Mouse (Mus musculus): ENCODE results near the gene Prkce. TPM values are rescaled to one million over a fixed set of nuclear protein-coding genes. Genes with fewer than 3 reads are reported as not detected.
A peak's percentile ranks its signal among the peaks of the same experiment; 100 is the strongest.

The Prkce gene
- polyA plus RNA-seq, 1 experiment from 2014 or later: 12.2 TPM

GRCm38 (mm10) chr17:86319967-86320602, 152.5 kb downstream of the Prkce start:
- no peaks in the 10 kb centered on the region for H3K9me3 ChIP-seq (ENCODE audit: control insufficient read depth, low read length)
- peaks cover 15 to 21% of the 10 kb centered on the region in 2 experiments for H3K4me1 ChIP-seq (ENCODE audit: control insufficient read depth in 2 of 2, insufficient read depth in 2 of 2, low read length in 2 of 2)
- no peaks in the 10 kb centered on the region for H3K27me3 ChIP-seq (ENCODE audit: control insufficient read depth, insufficient read depth, low read length)
- H3K9ac ChIP-seq (ENCODE audit: low read length): no peak overlapping the region
- no peak for ATAC-seq (ENCODE audit: insufficient number of reproducible peaks, insufficient read depth, low FRiP score, low read depth)
- H3K4me2 ChIP-seq (ENCODE audit: low read length): no peak overlapping the region
- H3K36me3 ChIP-seq (ENCODE audit: control insufficient read depth, insufficient read depth, low read length): no peaks in the 10 kb centered on the region
- H3K4me3 ChIP-seq (ENCODE audit: control insufficient read depth in 1 of 2, insufficient read depth in 1 of 2, low read depth in 1 of 2, low read length in 2 of 2): no peak overlapping the region
- WGBS: 93% methylated on average over 13 of the region's 13 CpGs
- H3K27ac ChIP-seq (replicated peaks in 1 of 2; ENCODE audit: control insufficient read depth in 1 of 2, insufficient read depth in 1 of 2, low read depth in 2 of 2, low read length in 2 of 2): no peak overlapping the region

- H3K36me3 ChIP-seq (ENCODE audit: control insufficient read depth, insufficient read depth, low read length): no peaks in the 10 kb centered on the region
- no peak overlapping the region for H3K4me2 ChIP-seq (ENCODE audit: low read length)
- no peaks in the 10 kb centered on the region for H3K27me3 ChIP-seq (ENCODE audit: control insufficient read depth, insufficient read depth, low read length)
- peaks cover 30 to 32% of the 10 kb centered on the region in 2 experiments for H3K4me1 ChIP-seq (ENCODE audit: control insufficient read depth in 2 of 2, insufficient read depth in 2 of 2, low read length in 2 of 2)
- 75% methylated on average over 5 of the region's 5 CpGs for WGBS
- no peak overlapping the region for H3K4me3 ChIP-seq (ENCODE audit: control insufficient read depth in 1 of 2, insufficient read depth in 1 of 2, low read depth in 1 of 2, low read length in 2 of 2)
- H3K9me3 ChIP-seq (ENCODE audit: control insufficient read depth, low read length): no peaks in the 10 kb centered on the region
- no peak overlapping the region for H3K9ac ChIP-seq (ENCODE audit: low read length)
- H3K27ac ChIP-seq (replicated peaks in 1 of 2; ENCODE audit: control insufficient read depth in 1 of 2, insufficient read depth in 1 of 2, low read depth in 2 of 2, low read length in 2 of 2): no peak overlapping the region
- ATAC-seq (ENCODE audit: insufficient number of reproducible peaks, insufficient read depth, low FRiP score, low read depth): no peak
These were observed 155.3 kb downstream of the Prkce start for GRCm38 (mm10) chr17:86322840-86323239.

DNA sequence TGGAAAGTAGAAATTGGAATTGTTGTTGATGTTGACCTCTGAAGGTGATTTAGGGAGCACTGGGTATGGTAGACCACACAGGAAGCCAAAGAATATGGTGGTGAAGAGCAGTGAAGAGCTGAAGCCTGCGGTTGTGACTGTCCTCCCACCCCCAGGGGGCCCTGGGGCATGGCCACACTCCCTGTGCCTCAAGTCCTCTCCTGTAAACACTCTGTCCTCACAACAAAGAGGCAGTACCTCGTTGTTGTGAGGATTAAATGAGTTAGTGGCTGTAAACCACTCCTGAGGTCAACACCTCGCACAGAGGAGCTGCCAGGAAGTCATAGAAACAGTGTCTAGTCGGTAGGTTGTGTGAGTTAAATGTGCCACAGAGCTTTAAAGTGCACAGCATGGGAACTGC, 155.7 kb downstream of the Prkce start:
- no peak overlapping the region for H3K4me2 ChIP-seq (ENCODE audit: low read length)
- 0 out of 4 replicates have a peak overlapping the region, but pooled peaks of 1 of the 2 experiments have one; percentile 31 for H3K27ac ChIP-seq (replicated peaks in 1 of 2; ENCODE audit: control insufficient read depth in 1 of 2, insufficient read depth in 1 of 2, low read depth in 2 of 2, low read length in 2 of 2)
- no peak for ATAC-seq (ENCODE audit: insufficient number of reproducible peaks, insufficient read depth, low FRiP score, low read depth)
- peaks cover 30 to 34% of the 10 kb centered on the region in 2 experiments for H3K4me1 ChIP-seq (ENCODE audit: control insufficient read depth in 2 of 2, insufficient read depth in 2 of 2, low read length in 2 of 2)
- no peak overlapping the region for H3K9ac ChIP-seq (ENCODE audit: low read length)
- H3K4me3 ChIP-seq (ENCODE audit: control insufficient read depth in 1 of 2, insufficient read depth in 1 of 2, low read depth in 1 of 2, low read length in 2 of 2): no peak overlapping the region
- no peaks in the 10 kb centered on the region for H3K27me3 ChIP-seq (ENCODE audit: control insufficient read depth, insufficient read depth, low read length)
- no peaks in the 10 kb centered on the region for H3K9me3 ChIP-seq (ENCODE audit: control insufficient read depth, low read length)
- WGBS: 59% methylated on average over 4 of the region's 4 CpGs
- H3K36me3 ChIP-seq (ENCODE audit: control insufficient read depth, insufficient read depth, low read length): no peaks in the 10 kb centered on the region

GRCm38 (mm10) chr17:86323909-86324686, 156.5 kb downstream of the Prkce start:
- Histone ChIP-seq H3K9me3 (ENCODE audit: control insufficient read depth, low read length) (no peaks in the 10 kb centered on the region), H3K4me3 (ENCODE audit: control insufficient read depth in 1 of 2, insufficient read depth in 1 of 2, low read depth in 1 of 2, low read length in 2 of 2) (no peak overlapping the region), H3K27ac (replicated peaks in 1 of 2; ENCODE audit: control insufficient read depth in 1 of 2, insufficient read depth in 1 of 2, low read depth in 2 of 2, low read length in 2 of 2) (peak overlapping the region in 1 of 2 experiments; percentile 31; a peak in 2 of 4 replicates), H3K36me3 (ENCODE audit: control insufficient read depth, insufficient read depth, low read length) (no peaks in the 10 kb centered on the region), H3K9ac (ENCODE audit: low read length) (0 out of 2 replicates have a peak overlapping the region, but pooled peaks have one; percentile 6), H3K27me3 (ENCODE audit: control insufficient read depth, insufficient read depth, low read length) (no peaks in the 10 kb centered on the region), H3K4me2 (ENCODE audit: low read length) (no peak overlapping the region), H3K4me1 (ENCODE audit: control insufficient read depth in 2 of 2, insufficient read depth in 2 of 2, low read length in 2 of 2) (peaks cover 38 to 39% of the 10 kb centered on the region in 2 experiments)
- WGBS: 60% methylated on average over 6 of the region's 6 CpGs
- ATAC-seq (ENCODE audit: insufficient number of reproducible peaks, insufficient read depth, low FRiP score, low read depth): peak; percentile 49; the same call in 1 of the 2 replicates

DNA sequence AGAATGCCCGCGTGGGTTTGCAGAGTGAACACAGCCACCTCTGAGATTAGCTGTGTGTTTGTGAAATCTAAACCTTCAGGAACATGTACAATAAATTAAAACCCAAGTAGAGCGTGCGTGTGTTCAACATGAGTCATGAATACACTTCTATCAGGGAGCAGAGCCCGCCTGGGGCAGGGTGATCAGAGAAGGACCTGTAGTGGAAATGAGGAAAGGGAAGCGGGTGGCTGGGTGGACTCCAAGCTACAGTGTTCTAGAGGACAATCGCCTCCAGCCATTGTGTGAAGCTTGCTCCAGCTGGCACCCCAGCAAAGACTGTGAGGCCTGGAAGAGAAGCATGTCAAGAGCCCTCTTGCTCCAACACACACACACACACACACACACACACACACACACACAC, 157.2 kb downstream of the Prkce start:
- Histone ChIP-seq H3K27ac (replicated peaks in 1 of 2; ENCODE audit: control insufficient read depth in 1 of 2, insufficient read depth in 1 of 2, low read depth in 2 of 2, low read length in 2 of 2) (no peak overlapping the region), H3K4me3 (ENCODE audit: control insufficient read depth in 1 of 2, insufficient read depth in 1 of 2, low read depth in 1 of 2, low read length in 2 of 2) (no peak overlapping the region), H3K9me3 (ENCODE audit: control insufficient read depth, low read length) (no peaks in the 10 kb centered on the region), H3K4me1 (ENCODE audit: control insufficient read depth in 2 of 2, insufficient read depth in 2 of 2, low read length in 2 of 2) (peaks cover 44% of the 10 kb centered on the region in 2 experiments), H3K4me2 (ENCODE audit: low read length) (no peak overlapping the region), H3K36me3 (ENCODE audit: control insufficient read depth, insufficient read depth, low read length) (no peaks in the 10 kb centered on the region), H3K27me3 (ENCODE audit: control insufficient read depth, insufficient read depth, low read length) (no peaks in the 10 kb centered on the region), H3K9ac (ENCODE audit: low read length) (no peak overlapping the region)
- ATAC-seq (ENCODE audit: insufficient number of reproducible peaks, insufficient read depth, low FRiP score, low read depth): no peak
- 77% methylated on average over 7 of the region's 7 CpGs for WGBS

- Histone ChIP-seq H3K9ac (ENCODE audit: low read length) (no peak overlapping the region), H3K4me3 (ENCODE audit: control insufficient read depth in 1 of 2, insufficient read depth in 1 of 2, low read depth in 1 of 2, low read length in 2 of 2) (no peak overlapping the region), H3K4me2 (ENCODE audit: low read length) (no peak overlapping the region), H3K4me1 (ENCODE audit: control insufficient read depth in 2 of 2, insufficient read depth in 2 of 2, low read length in 2 of 2) (peaks cover 50% of the 10 kb centered on the region in 2 experiments), H3K36me3 (ENCODE audit: control insufficient read depth, insufficient read depth, low read length) (no peaks in the 10 kb centered on the region), H3K9me3 (ENCODE audit: control insufficient read depth, low read length) (no peaks in the 10 kb centered on the region), H3K27me3 (ENCODE audit: control insufficient read depth, insufficient read depth, low read length) (no peaks in the 10 kb centered on the region), H3K27ac (replicated peaks in 1 of 2; ENCODE audit: control insufficient read depth in 1 of 2, insufficient read depth in 1 of 2, low read depth in 2 of 2, low read length in 2 of 2) (no peak overlapping the region)
- no peak for ATAC-seq (ENCODE audit: insufficient number of reproducible peaks, insufficient read depth, low FRiP score, low read depth)
- WGBS: 63% methylated on average over 10 of the region's 10 CpGs
These were observed 157.7 kb downstream of the Prkce start for GRCm38 (mm10) chr17:86325317-86325716.

GRCm38 (mm10) chr17:86327958-86328357, 160.4 kb downstream of the Prkce start:
- ATAC-seq (ENCODE audit: insufficient number of reproducible peaks, insufficient read depth, low FRiP score, low read depth): no peak
- 55% methylated on average over 4 of the region's 4 CpGs for WGBS
- Histone ChIP-seq H3K9me3 (ENCODE audit: control insufficient read depth, low read length) (no peaks in the 10 kb centered on the region), H3K4me2 (ENCODE audit: low read length) (no peak overlapping the region), H3K27me3 (ENCODE audit: control insufficient read depth, insufficient read depth, low read length) (no peaks in the 10 kb centered on the region), H3K36me3 (ENCODE audit: control insufficient read depth, insufficient read depth, low read length) (no peaks in the 10 kb centered on the region), H3K4me1 (ENCODE audit: control insufficient read depth in 2 of 2, insufficient read depth in 2 of 2, low read length in 2 of 2) (peaks cover 60 to 63% of the 10 kb centered on the region in 2 experiments), H3K4me3 (ENCODE audit: control insufficient read depth in 1 of 2, insufficient read depth in 1 of 2, low read depth in 1 of 2, low read length in 2 of 2) (no peak overlapping the region), H3K9ac (ENCODE audit: low read length) (no peak overlapping the region), H3K27ac (replicated peaks in 1 of 2; ENCODE audit: control insufficient read depth in 1 of 2, insufficient read depth in 1 of 2, low read depth in 2 of 2, low read length in 2 of 2) (no peak overlapping the region)

Data from heart, embryonic 14.5 days (tissue).